Mouse (Mus musculus): ENCODE measurements around the gene Gm2a.
"Not testable (repeated sequence)": the region's sequence is repeated elsewhere in the genome, so short reads cannot be mapped to it uniquely, and the experiment has no call there.

Gm2a gene

GRCm38 (mm10) chr11:55096731-55097462, 1.0 kb upstream of the Gm2a start:
- no peak for DNase-seq (ENCODE audit: extremely low read depth, low read depth, low spot score)

- no peak for DNase-seq (ENCODE audit: extremely low read depth, low read depth, low spot score)
These were observed 437 bp downstream of the Gm2a start for GRCm38 (mm10) chr11:55098189-55098915.

GRCm38 (mm10) chr11:55099019-55099771, 1.3 kb downstream of the Gm2a start:
- DNase-seq (ENCODE audit: extremely low read depth, low read depth, low spot score), result no peak

- DNase-seq (ENCODE audit: extremely low read depth, low read depth, low spot score), result no peak
These were observed 2.0 kb downstream of the Gm2a start for GRCm38 (mm10) chr11:55099868-55100267.

GRCm38 (mm10) chr11:55102015-55102414, 4.1 kb downstream of the Gm2a start:
- no peak for DNase-seq (ENCODE audit: extremely low read depth, low read depth, low spot score)

GRCm38 (mm10) chr11:55103229-55103628, 5.3 kb downstream of the Gm2a start:
- no peak for DNase-seq (ENCODE audit: extremely low read depth, low read depth, low spot score)

GRCm38 (mm10) chr11:55105389-55105788, 7.5 kb downstream of the Gm2a start:
- DNase-seq (ENCODE audit: extremely low read depth, low read depth, low spot score), result no peak

- DNase-seq (ENCODE audit: extremely low read depth, low read depth, low spot score), result no peak
These were observed 8.7 kb downstream of the Gm2a start for GRCm38 (mm10) chr11:55106636-55107035.

- DNase-seq (ENCODE audit: extremely low read depth, low read depth, low spot score), result peak; percentile 75
These were observed 11.8 kb downstream of the Gm2a start for GRCm38 (mm10) chr11:55109521-55110300.

GRCm38 (mm10) chr11:55110566-55111169, 12.8 kb downstream of the Gm2a start:
- no peak for DNase-seq (ENCODE audit: extremely low read depth, low read depth, low spot score)

GRCm38 (mm10) chr11:55113209-55113860, 15.4 kb downstream of the Gm2a start:
- DNase-seq (ENCODE audit: extremely low read depth, low read depth, low spot score), result no peak

- not testable (repeated sequence) for DNase-seq (ENCODE audit: extremely low read depth, low read depth, low spot score)
These were observed 15.9 kb downstream of the Gm2a start for GRCm38 (mm10) chr11:55113861-55114250.

GRCm38 (mm10) chr11:55114291-55114690, 16.4 kb downstream of the Gm2a start:
- DNase-seq (ENCODE audit: extremely low read depth, low read depth, low spot score), result no peak

GRCm38 (mm10) chr11:55116004-55116403, 18.1 kb downstream of the Gm2a start:
- no peak for DNase-seq (ENCODE audit: extremely low read depth, low read depth, low spot score)

GRCm38 (mm10) chr11:55117031-55117430, 19.1 kb downstream of the Gm2a start:
- DNase-seq (ENCODE audit: extremely low read depth, low read depth, low spot score), result no peak

- no peak for DNase-seq (ENCODE audit: extremely low read depth, low read depth, low spot score)
These were observed 22.4 kb downstream of the Gm2a start for GRCm38 (mm10) chr11:55120279-55120678.

GRCm38 (mm10) chr11:55120821-55121271, 22.9 kb downstream of the Gm2a start:
- no peak for DNase-seq (ENCODE audit: extremely low read depth, low read depth, low spot score)

- no peak for DNase-seq (ENCODE audit: extremely low read depth, low read depth, low spot score)
These were observed 23.5 kb downstream of the Gm2a start for GRCm38 (mm10) chr11:55121430-55121829.

GRCm38 (mm10) chr11:55126663-55127062, 28.7 kb downstream of the Gm2a start:
- DNase-seq (ENCODE audit: extremely low read depth, low read depth, low spot score), result no peak

GRCm38 (mm10) chr11:55127937-55128336, 30.0 kb downstream of the Gm2a start:
- peak; percentile 42 for DNase-seq (ENCODE audit: extremely low read depth, low read depth, low spot score)
